Mouse (Mus musculus) mouse embryonic stem cell (cell line): ENCODE results near the gene 2310022A10Rik.

Source experiments
- in situ Hi-C, 2 experiments: fragments of 300-500 bp; cut with MboI; formaldehyde crosslinking; loops; 1 replicate in 1 of 2; 3 replicates in 1 of 2; pipeline ENCODE4 v1.14.3; 2019 to 2020; ENCODE audit warnings: low sequenced_read_pairs in 2 of 2, low pct_unique_long_range_greater_than_20kb in 1 of 2, mixed read lengths in 1 of 2; ENCODE audit not compliant: unreplicated experiment in 1 of 2

2310022A10Rik gene

DNA sequence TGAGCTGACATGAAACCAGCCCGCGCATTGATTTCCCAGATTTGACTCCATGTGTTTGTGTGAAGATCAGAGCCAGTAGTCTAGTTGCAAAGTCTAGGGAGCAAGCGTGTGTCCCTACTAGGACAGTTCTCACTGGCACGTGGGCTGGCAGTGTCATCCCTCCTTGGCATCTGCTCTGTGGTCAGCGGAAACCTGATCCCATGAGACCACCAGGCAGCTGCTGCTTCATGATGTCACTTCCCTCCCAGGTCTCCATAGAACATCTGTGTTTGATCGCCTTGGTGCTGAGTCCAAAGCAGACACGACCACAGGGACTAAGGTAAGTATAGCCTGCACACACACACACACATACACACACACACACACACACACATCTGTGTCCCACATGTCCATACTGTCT, 25.4 kb downstream of the 2310022A10Rik start:
- in situ Hi-C loops, result no loop called here

GRCm38 (mm10) chr7:27580380-27581174, 27.5 kb downstream of the 2310022A10Rik start:
- in situ Hi-C loops, result no loop called here

DNA sequence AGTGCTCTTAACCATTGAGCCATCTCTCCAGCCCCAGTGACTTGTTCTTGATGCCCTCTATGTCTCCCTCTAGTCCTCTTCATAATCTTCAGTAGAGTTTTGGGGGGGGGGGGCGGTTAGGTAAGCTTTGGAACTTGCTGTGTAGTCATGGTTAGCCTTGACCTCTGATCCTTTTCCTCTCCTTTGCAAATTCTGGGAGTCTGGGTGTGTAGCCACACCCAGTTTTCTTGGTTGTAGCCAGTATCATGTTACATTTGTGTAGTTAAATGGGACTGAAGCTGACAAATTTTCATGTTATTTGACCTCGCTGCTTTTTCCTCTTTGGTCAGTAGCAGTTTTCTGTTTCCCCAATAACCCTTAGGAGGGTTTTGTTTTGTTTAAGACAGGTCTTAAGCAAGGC, 33.8 kb downstream of the 2310022A10Rik start:
- in situ Hi-C loops, result no loop called here

- in situ Hi-C loops, result no loop called here
These were observed 34.7 kb downstream of the 2310022A10Rik start for GRCm38 (mm10) chr7:27587741-27588140.

- in situ Hi-C loops, result no loop called here
These were observed 37.1 kb downstream of the 2310022A10Rik start for GRCm38 (mm10) chr7:27590088-27590487.

- in situ Hi-C loops, result no loop called here
These were observed 37.7 kb downstream of the 2310022A10Rik start for GRCm38 (mm10) chr7:27590566-27591213.

DNA sequence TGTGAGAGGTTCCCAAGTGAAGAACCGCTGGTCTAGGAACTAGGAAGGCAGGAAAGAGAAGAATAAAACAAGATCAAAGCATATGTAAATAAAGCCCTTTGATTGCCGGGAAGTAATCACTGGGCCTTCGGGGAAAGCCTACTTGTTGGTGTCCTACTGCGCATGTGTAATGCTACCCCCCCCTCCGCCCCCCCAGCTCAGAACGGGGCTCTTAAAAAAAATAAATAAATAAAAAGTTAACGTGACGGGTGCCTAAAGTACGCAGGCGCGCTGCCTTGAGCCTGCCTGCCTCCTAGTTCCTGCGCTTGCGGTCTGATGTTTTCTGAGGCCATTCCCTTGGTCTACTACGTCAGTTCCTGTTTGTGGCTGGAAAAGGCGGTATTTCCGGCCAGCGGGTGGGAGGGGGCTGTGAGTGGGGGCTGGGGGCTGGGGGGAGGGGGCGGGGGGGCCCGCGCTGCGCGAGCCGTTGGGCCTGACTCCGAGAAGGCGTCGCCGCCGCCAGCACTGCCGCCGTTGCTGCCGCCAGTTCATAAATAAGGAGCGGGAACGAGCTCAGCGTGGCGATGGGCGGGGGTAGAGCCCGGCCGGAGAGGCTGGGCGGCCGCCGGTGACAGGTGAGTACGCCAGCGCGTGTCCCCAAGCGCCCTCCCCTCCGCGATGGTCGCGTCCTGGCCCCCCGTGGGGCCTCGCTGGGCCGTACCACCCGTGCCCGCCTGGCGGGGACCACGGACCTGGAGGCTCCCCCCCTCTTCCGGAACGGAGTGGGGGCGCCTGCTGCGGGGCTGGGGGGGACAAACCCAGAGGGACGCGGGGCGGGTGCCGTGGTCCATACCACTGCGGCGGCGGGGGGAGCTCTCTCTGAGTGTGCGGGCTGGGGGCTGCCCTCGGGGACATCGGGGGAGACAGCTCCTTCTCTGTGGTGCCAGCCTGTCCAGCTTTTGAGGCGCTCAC, 38.5 kb downstream of the 2310022A10Rik start, which contains the start of gene Akt2:
TSS of gene Akt2 (plus strand) at position 287 of the 951 bp plus-strand sequence.
- in situ Hi-C loops, result no loop called here

- in situ Hi-C loops, result no loop called here
These were observed 39.3 kb downstream of the 2310022A10Rik start for GRCm38 (mm10) chr7:27592217-27592929.

- in situ Hi-C loops, result no loop called here
These were observed 40.1 kb downstream of the 2310022A10Rik start for GRCm38 (mm10) chr7:27592934-27593645.

DNA sequence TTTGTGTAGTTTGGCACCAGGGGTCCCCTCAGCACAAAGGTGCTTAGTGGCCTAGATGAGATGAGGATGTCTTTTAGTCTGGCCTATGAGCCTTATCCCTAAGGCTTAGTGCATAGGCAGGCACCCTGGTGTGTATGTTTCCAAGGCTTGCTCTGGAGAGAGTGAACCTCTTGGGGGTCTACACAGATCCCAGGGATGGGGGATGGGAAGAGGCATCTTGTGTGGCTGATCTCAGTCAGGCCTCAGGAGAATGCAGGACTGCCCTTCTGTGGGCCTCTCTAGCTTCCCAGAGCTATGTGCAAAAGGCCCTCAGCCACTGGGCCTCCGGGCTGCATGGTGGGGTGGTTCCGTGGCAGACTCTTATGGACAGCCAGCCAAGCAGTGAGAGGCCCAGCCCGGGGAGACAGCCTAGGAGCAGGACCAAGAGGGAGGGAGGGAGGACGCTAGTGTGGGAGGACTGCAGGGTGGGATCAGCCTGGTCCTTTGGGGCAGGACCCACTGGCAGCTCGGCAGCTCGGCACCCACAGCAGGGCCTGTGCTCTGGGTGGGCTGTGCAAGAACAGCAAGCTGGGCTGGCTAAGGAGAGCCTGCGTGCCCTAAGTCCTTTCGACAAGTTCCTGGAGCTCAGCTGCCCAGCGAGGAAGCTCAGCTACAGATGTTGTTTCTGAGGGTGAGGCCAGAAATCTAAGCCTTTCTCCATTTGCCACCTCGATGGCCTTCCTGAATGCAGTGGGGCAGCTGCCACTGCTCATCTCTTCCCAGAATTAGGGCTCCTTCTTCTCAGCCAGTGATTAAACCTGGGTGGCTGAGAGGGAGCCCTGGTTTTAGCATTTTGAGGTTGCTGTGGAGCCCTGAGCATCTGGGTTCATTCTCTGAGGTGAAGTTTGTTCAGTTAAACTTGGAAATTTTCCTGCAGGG, 43.8 kb downstream of the 2310022A10Rik start:
- in situ Hi-C loops, result no loop called here

DNA sequence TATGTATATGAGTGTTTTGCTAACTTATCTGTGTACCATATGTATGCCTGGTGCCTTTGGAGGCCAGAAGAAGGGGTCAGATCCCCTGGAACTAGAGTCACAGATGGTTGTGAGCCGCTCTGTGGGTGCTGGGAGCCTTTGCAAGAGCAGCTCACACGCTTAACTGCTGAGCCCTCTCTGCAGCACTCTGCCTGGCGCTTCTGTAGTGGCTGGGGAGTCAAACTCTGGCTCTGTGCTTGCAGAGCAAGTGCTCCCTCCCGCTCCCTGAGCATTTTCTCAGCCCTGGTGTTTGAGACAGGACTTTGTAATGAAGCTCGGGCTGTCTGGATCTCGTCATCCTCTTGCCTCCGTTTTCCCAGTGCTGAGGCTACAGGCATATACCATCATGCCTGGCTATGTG, 45.0 kb downstream of the 2310022A10Rik start:
- in situ Hi-C loops, result no loop called here

DNA sequence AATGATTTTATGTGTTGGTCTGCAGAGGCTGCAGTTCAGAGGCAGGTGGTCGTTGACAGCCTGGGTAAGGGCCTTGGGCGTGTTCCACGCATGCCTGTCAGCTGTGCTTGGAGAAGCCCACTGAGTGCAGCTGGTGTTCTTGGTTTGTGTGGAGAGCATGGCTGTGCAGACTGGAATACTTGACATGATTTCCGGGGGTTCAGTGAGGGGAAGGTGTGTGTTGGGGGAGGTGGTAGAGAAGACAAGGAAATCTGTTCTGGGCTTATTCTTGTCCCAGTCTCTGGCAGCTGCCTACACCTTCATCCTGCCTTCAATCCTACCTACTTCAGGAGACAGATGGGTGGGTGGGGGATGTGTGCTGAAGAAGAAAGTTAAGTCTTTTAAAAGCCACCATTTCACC, 48.6 kb downstream of the 2310022A10Rik start:
- in situ Hi-C loops, result no loop called here

DNA sequence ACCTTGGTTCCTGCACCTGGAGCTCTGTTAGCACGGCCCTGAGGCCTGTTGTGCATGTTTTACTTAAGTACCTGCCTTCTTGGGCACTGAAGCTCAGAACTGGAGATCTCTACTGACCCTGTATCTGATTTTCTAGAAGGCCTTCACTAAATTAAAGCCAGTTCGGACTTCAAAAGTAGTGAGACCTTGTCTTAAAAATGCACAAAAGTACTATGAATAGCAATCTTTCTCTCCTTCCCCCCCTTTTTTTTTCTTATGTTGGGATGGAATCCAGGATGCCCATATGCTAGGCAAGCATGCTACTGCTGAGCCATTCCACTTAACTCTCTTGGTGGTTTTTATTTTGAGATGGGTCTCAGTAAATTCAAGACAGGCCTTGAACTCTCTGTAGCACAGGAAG, 49.1 kb downstream of the 2310022A10Rik start:
- in situ Hi-C loops, result no loop called here

GRCm38 (mm10) chr7:27602835-27603234, 49.8 kb downstream of the 2310022A10Rik start:
- in situ Hi-C loops, result no loop called here

- in situ Hi-C loops, result no loop called here
These were observed 51.8 kb downstream of the 2310022A10Rik start for GRCm38 (mm10) chr7:27604661-27605348.
